Mouse (Mus musculus) hindbrain, embryonic 12.5 days (tissue): ENCODE results near the gene Apol10a. TPM values are rescaled to one million over a fixed set of nuclear protein-coding genes. Genes with fewer than 3 reads are reported as not detected.
"Not testable (repeated sequence)": the region's sequence is repeated elsewhere in the genome, so short reads cannot be mapped to it uniquely, and the experiment has no call there.

Experiments used
- ATAC-seq: fragments of 200-750 bp; cut with Nextera tagmentation; 2 replicates; pipeline ENCODE4 v1.8.0; 2017; ENCODE audit warnings: moderate TSS enrichment; ENCODE audit not compliant: low FRiP score
- H3K27ac ChIP-seq: fragments of 300-500 bp; sonication (generic); 2 replicates; pipeline ENCODE4 v1.5.1; 2016; ENCODE audit warnings: mild to moderate bottlenecking
- H3K27me3 ChIP-seq: fragments of 300-500 bp; sonication (generic); 2 replicates; pipeline ENCODE4 v1.6.1; 2016; ENCODE audit warnings: mild to moderate bottlenecking
- H3K36me3 ChIP-seq: fragments of 300-500 bp; sonication (generic); 2 replicates; pipeline ENCODE4 v1.6.1; 2016; ENCODE audit warnings: mild to moderate bottlenecking
- H3K4me1 ChIP-seq: fragments of 300-500 bp; sonication (generic); 2 replicates; pipeline ENCODE4 v1.6.1; 2016
- H3K4me2 ChIP-seq: fragments of 300-500 bp; sonication (generic); replicated peaks from 2 replicates; pipeline ENCODE4 v1.6.1; 2016; ENCODE audit warnings: mild to moderate bottlenecking
- H3K4me3 ChIP-seq: fragments of 300-500 bp; sonication (generic); 2 replicates; pipeline ENCODE4 v1.5.1; 2016; ENCODE audit warnings: mild to moderate bottlenecking
- H3K9ac ChIP-seq: fragments of 300-500 bp; sonication (generic); 2 replicates; pipeline ENCODE4 v1.6.1; 2016; ENCODE audit warnings: mild to moderate bottlenecking, moderate library complexity
- H3K9me3 ChIP-seq: fragments of 300-500 bp; sonication (generic); replicated peaks from 2 replicates; pipeline ENCODE4 v1.6.1; 2016; ENCODE audit warnings: mild to moderate bottlenecking
- WGBS: fragments of 180-500 bp; shearing (Covaris S2); methylation state at CpG from one replicate; pipeline ENCODE4 v1.1.7; 2016; 5-methylcytosine and 5-hydroxymethylcytosine counted together
- polyA plus RNA-seq: library from polyadenylated mRNA; unstranded; fragments of >200 nt; fragmentation: Nextera tagmentation; extraction: Ambion mirVana; gene quantifications from 2 replicates; pipeline ENCODE4 v1.2.1, GENCODE M21; 2016

The Apol10a gene
- polyA plus RNA-seq, 1 experiment from 2014 or later = not detected

DNA sequence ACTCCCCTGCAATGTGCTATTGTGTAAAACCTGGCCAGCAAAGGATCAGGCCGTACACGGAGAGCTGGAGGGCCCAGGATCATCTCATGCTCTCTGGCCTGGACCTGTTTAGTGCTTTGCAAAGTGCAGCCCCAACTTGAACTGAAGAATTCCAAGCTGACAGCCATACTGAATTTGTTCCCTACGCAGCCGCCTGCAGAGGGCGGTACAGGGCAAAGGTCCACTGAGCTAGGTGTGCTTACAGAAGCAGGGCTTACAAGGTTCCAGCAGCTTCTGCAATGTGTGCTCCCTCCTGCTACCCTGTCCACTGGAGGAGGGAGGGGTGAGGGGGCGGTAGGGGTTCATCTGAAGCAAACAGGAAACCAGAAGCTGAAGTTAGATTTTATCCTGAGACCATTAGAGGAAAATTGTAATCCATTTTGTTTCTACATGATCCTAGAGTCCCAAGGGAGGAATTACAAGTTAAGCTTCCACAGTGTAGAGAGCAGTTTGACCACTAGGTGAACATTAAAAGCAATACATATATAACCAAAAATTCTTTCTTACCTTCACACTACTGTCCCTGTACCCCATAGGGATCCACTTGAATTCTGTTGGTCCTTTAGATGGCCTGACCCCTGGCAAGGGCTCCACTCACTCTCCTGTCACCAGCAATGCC, 46.5 kb downstream of the Apol10a start:
- not testable (repeated sequence) for H3K4me2 ChIP-seq, H3K27me3 ChIP-seq, H3K4me1 ChIP-seq, H3K9me3 ChIP-seq, H3K9ac ChIP-seq, H3K27ac ChIP-seq, H3K4me3 ChIP-seq, H3K36me3 ChIP-seq, ATAC-seq
- WGBS = 16% methylated on average over 6 of the region's 6 CpGs

DNA sequence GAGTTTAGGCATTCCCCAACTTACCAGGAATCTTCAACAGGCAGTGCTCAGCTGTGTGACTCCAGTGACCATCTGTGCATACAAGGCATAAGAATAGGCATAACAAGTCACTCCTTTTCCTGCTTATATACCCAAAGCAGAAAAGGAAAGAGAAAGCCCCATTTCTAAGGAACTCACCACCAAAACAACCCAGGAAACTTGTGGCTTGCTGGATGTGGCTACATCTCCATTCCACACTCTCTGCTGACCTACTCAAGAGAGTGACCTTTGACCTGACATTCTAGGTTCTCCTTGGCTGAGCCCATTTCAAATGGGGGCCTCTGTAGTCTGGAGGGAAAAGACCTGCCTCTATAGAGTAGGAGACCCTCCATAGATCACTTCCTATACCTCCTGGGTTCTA, 56.4 kb downstream of the Apol10a start, which contains the start of gene Apol7c:
TSS of gene Apol7c (minus strand) at position 101 of the 400 bp plus-strand sequence.
- Histone ChIP-seq H3K9ac (no peak within 1 kb of the TSS), H3K4me2 (no peak within 1 kb of the TSS)
- no peak for ATAC-seq

DNA sequence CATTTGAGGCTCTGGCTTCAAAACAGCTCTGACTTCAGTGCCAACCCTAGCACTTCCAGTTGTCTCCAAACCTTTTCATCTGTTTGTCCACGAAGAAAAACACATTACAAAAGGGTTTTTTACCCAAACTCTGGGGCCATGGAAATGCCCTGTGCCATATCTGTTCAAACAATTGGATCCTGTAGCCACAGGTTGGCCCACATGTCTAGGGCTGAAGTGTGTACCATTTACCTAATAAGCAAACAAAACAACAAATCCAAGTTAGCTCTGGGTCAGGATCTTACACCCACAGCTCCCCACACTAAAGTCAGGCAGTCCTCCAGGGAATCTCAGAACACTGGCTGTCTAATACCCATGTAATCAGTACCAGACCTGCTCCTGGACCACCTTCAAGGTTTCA, 62.4 kb downstream of the Apol10a start:
- not testable (repeated sequence) for H3K27ac ChIP-seq, H3K36me3 ChIP-seq, H3K4me3 ChIP-seq, H3K4me1 ChIP-seq, H3K4me2 ChIP-seq, H3K9me3 ChIP-seq, H3K9ac ChIP-seq, H3K27me3 ChIP-seq, ATAC-seq
- WGBS = 47% methylated on average over 1 of the region's 1 CpGs

More for the DNA sequence above, 56.4 kb downstream of the Apol10a start, which contains the start of gene Apol7c:
- H3K27me3 ChIP-seq = no peaks in the 10 kb centered on the region
- H3K4me3 ChIP-seq = no peak within 1 kb of the TSS
- no peaks in the 10 kb centered on the region for H3K4me1 ChIP-seq
- no peak within 1 kb of the TSS for H3K27ac ChIP-seq
- H3K9me3 ChIP-seq = no peaks in the 10 kb centered on the region
- H3K36me3 ChIP-seq = no peaks in the 10 kb centered on the region

Other genes starting within 250 kb of the Apol10a start
- gene Rbfox2, start 170.0 kb upstream of the Apol10a start, polyA plus RNA-seq = 156 and 166 TPM in 2 replicates
- not detected in 2 replicates for gene Apol7a, start 77.9 kb upstream of the Apol10a start, polyA plus RNA-seq
- not detected in 2 replicates for gene Apol9a, start 65.9 kb upstream of the Apol10a start, polyA plus RNA-seq
- not detected in 2 replicates for gene Apol7b, start 29.6 kb upstream of the Apol10a start, polyA plus RNA-seq
- not detected in 2 replicates for gene Apol11a, start 31.2 kb downstream of the Apol10a start, polyA plus RNA-seq
- not detected in 2 replicates for gene Apol7c, start 56.3 kb downstream of the Apol10a start, polyA plus RNA-seq
- not detected in 2 replicates for gene 1700025B11Rik, start 84.8 kb downstream of the Apol10a start, polyA plus RNA-seq
- gene Apol10b, start 119.1 kb downstream of the Apol10a start, polyA plus RNA-seq = 0.09 and 0.21 TPM in 2 replicates
- not detected in 2 replicates for gene Gm36245, start 122.2 kb downstream of the Apol10a start, polyA plus RNA-seq
- gene Apol11b, start 166.2 kb downstream of the Apol10a start, polyA plus RNA-seq = not detected in 2 replicates
- not detected in 2 replicates for gene Apol7e, start 221.8 kb downstream of the Apol10a start, polyA plus RNA-seq